Mouse (Mus musculus): ENCODE results near the gene Rdx.

The Rdx gene

DNA sequence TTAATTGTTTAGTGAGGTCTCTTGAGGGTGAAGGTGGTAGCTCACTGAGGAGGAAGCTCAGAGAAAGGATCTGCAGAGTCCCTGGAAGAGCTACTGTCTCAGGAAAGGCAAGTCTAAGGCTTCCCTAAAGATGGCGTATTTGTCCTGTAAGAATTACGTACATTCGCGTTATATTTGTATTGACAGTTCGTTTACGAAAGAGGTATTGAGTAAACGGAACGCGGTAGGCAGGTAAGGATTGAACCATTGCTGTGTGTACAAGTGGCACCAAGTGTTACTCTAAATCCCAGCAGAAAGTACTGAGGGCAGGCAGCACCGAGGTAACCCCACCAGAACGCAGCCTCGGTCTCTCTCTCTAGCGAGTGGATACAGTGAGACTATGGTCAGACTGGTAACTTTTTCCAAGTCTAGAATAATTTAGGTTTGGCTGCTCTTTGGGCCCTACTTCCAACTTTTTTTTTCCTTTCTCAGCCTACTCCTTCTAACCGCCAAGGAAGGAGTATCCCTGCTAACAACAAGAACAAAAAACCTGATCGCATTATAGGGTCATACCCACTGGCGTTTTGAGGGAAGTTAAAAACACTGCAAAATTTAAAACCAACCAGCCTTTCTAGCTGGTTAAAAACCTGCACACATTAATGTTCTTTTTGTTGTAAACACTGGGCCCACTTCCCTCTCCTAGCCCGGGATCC lies at the start of gene Rdx:
Gene Rdx (plus strand): TSS at position 45 of the 692 bp plus-strand sequence.
- DNase-seq (ENCODE audit: low spot score in 2 of 2) = peak in 1 of 2 experiments; percentile 34

DNA sequence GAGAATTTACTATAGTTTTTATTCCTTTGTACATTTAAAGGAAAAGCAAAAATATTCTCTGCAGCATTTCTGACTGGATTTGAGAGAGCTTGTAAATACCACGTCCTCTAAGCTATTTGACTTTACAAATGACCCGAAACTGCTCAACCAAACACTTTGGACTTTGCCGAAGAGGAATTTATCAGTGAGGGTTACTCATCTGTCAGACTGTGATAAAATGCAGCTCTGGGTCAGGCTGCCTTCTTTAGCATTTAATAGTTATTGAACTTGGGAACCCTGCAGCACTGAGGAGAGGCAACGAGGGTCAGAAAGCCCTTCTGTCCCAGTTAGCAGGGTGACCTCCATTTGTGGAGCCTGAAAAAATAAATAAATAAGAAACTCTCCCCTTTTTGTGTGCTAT lies 43.5 kb upstream of the Rdx start:
- no peak for DNase-seq (ENCODE audit: low spot score in 2 of 2)

DNA sequence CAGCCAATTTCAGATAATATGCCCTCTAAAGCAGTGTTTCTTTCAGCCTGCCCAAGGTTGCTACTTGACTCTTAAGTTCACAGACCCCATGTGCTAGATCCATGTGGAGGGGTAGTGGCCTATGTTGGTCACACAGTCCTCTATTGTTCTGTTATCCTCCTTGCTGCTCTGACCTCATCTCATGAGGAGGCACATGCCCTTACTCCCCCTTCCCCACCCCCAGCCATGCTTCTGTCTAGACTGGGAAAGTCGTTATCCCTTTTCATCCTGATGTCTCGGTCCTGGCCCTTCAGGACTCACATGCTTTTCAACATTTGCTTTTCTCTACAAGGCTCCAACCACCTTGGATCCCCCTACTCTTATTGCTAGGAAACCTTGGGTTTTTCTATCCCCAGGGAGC lies 39.6 kb upstream of the Rdx start:
- no peak for DNase-seq (ENCODE audit: low spot score in 2 of 2)

DNA sequence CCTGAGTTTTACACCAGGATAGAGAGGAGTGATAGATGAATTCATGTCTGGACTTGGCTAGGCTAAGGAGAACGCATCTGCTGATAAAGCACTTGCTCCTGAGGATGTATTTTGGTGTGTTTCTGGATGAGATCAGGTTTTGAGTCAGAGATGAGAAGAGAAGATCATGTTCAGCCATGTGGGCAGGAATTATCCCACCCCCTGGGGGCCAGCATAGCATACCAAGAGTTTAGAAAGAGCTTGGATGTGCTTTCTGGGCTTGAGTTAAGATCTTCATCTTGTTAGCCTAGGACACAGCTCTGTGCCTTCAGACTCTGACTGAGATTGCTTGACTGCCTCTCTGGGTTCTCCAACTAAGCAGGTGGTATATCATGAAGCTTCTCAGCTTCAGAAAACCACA lies 38.5 kb upstream of the Rdx start:
- no peak for DNase-seq (ENCODE audit: low spot score in 2 of 2)

DNA sequence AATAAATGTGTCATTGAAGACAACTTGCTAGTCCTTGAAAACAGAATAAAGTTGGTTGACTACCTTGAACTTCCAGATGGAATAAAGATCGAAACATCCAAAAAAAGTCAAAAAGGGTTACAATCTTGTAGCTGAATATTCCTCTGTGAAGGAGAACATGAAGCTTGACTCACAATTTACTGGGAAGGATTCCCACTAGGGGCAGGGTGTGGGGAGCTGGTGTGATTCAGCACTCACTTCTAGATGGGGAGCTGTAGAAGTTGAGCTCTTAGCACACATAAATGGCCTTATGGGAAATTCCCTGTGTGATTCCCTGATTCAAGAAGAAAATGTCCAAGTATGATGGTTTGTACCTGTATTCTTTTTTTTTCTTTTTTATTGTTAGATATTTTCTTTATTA lies 34.7 kb upstream of the Rdx start:
- no peak for DNase-seq (ENCODE audit: low spot score in 2 of 2)

DNA sequence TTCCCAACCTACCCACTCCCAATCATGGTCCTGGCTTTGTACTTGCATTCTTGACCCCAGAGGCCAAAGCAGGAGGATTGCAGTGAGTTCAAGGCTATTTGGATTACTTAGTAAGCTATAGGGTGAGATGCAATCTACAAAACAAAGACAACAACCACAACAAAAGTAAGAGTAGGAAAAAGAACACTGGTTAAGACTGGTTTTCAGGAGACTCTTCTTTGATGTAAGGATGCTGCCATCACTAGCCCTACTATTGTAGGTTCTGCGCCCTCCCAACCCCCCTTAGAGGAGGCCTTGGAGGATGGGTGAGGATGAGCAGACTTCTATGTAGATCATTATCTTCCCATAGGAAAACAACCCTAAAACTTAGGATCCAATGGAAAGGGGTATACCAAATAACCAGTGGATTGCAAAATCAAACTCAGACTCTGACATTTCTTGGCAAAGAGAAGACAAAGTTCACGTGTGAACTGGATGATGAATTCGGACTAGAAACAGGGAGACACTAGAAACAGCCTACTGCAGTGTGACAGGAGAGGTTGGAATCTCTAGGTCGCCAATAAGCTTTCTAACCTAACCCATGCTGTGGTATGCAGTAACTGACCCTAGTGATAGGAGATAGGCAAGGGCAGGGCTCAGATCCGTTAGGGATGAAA lies 34.1 kb upstream of the Rdx start:
- no peak for DNase-seq (ENCODE audit: low spot score in 2 of 2)

DNA sequence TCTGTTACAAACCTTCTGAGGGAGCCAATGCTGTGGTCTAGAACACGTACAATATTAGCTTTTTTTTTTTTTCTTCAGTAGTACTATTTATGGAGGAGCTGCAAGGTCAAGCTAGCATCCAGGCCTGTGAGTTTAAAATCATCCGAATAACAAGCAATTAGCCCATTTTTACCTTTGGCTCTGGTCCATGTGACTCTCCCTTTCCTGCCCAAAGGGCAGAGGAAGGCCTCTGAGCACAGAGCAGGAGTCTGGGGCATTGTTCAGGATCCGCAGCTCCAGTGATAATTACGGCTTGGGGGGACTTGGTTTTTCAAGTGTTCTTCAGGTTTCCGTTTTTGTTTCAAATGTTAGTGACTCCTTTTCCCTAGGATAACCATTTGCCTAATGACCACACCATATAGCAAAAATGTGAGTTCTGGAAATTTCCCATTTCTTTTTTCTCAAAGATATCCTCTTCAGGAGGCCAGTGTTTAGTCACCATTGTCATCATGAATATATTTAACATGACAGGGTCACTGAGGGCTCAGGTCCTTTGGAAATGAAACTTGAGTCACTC lies 33.0 kb upstream of the Rdx start:
- no peak for DNase-seq (ENCODE audit: low spot score in 2 of 2)

DNA sequence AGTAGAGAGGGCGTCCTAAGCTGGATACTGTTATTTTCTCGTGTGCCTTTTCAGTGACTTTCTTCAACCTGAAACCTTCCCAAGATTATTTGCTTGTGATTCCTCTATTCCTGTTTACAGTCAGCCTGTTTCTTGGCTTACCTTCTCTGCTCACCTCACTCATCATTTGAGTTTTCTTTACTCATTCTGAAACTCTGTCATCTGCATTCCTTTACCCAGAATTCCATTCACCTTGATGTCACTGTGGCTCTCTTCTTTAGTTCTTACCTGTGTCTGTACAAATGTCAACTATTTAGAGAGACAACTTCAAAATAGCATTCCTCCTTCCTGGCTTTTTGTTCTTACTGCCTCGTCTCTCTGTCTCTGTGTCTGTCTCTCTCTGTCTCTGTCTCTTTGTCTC lies 29.9 kb upstream of the Rdx start:
- no peak for DNase-seq (ENCODE audit: low spot score in 2 of 2)

DNA sequence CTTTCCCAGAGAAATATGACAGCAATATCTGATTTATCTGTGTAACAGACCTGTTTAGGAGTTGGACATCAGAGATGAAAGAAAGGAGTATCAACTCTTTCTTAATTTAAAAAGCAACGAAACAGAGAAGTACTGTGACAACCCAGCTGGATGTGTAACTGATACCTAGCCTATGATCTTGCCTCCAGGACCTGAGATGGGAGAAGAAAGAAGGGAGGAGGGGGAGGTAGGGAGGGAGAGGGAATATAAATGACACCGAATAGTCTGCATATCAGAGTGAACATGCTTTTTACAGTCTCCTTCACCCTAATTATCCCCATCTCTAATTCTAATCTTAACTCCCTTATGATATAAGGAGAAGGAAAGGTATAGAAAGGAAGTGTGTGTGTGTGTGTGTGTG lies 29.1 kb upstream of the Rdx start:
- no peak for DNase-seq (ENCODE audit: low spot score in 2 of 2)

DNA sequence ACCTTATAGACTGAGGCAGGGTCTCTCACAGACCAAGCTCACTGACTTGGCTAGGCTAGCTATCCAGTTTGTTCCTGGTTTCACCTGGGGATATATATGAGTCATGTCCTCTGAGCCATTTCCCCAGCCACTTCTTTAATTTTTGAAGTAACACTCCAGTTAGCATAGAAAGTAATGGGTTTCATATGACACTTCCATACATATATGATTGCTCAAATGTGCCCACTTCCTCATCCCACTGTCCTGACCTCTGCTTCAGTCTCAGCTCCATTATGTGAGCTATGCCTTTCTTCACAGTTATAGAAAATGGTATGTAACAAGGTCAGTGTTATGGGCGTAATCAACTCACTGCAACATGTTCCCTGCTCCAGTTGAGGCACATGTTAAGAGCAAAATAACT lies 28.5 kb upstream of the Rdx start:
- no peak for DNase-seq (ENCODE audit: low spot score in 2 of 2)

DNA sequence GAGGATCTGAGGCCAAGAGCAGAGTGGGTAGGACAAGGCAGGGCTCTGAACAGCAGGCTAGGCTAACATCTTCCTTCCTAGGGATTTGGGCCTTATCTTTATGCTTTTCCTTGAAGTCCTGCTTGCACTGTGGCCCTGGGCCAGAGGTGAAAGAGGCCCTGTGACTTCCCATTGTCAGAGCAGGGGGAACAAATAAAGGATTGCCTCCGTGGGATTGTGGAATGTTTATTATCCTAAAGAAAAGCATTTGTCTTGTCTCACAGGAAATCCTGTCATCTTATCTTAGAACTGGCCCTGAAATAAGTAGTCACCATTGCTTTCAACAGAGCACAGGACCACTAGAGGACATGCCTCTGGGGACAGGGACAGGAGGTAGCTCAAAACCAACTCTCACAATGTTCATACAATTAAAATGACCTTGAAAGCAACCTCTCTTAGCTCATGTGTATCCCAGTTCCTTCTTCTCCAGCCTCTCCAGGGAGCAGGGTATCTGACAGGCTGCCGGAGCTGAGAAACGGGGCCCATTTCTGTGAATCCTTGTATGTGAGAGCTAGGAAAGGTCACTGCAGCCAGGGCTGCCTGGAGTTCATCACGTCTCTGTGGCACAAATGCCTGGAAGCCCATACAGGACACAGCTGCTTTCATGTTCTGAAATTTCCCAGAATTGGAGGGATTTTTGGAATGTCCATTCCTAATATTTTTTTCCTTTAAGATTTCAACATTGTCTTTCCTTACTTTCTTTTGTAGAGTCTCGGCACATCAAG lies 19.5 kb upstream of the Rdx start:
- no peak for DNase-seq (ENCODE audit: low spot score in 2 of 2)

DNA sequence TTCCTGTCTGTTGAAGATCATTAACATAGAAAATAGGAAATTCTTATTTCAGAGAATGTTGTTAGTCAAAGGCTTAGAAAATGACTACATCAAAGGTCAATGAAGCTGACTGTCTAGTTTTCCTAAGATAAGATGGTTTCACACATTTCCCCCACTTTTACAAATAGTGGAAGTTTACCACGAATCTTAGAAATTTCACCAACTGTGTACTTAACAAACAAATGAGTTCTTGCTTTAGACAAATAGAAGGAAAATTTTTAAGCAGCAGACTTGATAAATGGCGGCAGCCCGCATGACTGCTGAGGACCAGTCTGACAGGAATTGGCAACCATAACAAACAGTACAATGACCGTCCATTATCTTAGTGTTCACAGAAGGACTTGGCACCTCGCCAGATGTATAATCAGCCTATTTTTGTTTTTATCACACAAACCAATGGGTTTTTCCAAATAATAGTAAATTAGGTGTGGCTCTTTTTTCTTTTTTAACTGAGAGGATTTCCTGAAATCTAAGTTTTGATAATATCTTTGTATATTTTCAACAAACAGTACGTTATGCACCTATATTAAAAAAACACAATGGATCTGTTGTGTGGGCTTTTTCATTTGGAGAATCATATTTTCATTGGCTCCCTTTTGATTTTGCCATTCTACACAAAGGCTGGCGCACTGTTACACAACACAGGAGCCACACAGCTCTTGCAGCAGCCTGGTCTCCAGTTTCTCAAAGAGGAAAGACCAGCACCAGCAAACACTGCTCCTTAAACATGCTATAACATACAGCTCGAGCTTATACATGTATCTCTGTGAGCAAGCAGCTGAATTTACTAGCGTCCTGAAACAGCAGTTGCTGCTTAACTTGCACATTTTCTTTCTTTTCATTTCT lies 18.2 kb upstream of the Rdx start:
- peak in 1 of 2 experiments; percentile 23 for DNase-seq (ENCODE audit: low spot score in 2 of 2)

DNA sequence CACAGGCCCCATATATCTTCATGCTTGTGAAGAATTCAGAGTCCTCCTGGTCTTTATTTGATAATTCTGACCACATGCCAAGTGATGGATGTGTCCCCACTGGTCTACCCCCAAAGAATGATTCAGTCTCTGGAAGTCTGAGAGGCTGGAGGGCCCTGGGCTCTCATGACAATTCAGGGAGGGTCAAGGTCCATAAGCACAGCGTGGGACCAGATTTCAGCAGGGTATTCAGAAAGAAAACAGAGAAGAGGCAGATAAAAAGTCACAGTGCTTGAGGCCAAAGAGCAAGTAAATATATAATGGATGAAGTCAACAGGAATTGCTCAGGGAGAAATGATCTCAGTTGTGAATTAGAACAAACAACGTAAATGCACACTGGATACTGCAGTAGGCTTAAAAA lies 15.5 kb upstream of the Rdx start:
- no peak for DNase-seq (ENCODE audit: low spot score in 2 of 2)

DNA sequence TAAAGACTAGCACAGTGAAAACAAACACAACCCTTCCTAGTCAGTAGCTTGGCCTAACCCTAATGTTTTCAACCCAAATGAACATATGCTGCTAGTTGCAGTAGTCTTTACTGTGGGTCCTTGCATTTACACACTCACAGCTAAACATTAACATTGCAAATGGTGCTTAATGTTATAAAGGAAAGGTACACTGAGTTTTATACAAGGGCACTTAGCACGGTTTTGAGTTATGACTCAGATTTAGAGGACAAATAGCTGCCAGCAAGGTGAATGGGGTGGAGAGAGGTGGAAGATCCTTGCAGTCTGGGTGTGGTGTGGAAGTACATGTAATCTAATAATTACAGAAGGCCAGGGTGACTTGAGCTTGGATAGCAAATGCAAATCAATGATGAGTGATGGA lies 9.5 kb upstream of the Rdx start:
- DNase-seq (ENCODE audit: low spot score in 2 of 2) = peak in 1 of 2 experiments; percentile 2

DNA sequence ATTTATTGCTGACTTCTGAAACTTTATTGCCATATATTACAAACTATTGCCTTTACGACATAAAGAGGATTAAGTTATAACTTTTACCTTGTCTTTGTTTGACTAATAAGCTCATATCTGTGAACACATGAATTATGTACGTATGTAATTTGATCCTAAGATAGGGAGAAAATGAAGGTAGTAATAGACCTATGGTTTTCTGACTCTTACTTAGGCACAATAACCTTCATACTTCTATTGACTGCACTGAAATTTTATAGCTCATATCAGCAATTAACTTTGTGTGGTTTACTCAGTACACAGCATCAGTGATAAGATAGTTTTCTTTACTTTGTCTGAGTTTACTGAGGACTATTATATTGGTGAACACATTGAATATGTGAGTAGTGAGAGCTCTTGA lies 5.3 kb upstream of the Rdx start:
- DNase-seq (ENCODE audit: low spot score in 2 of 2) = no peak

DNA sequence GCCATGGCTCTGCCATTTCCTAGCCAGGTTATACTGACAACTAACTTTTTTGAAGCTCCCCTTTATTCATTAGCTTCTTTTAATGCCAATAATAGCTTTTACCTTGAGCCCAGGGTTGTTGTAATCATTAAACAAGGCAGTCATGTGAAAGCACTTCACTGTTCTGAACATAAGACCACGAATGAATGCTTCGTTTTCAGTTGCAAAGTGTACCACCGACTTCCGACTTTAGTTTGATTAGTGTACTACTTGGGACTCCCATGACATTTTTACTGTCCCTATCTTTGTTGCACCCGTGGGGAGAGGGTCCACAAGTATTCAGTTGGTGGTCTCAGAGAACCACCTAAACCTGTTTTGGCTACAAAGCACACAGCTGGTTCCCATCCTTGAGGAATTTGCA lies 287 bp upstream of the Rdx start:
- no peak for DNase-seq (ENCODE audit: low spot score in 2 of 2)

DNA sequence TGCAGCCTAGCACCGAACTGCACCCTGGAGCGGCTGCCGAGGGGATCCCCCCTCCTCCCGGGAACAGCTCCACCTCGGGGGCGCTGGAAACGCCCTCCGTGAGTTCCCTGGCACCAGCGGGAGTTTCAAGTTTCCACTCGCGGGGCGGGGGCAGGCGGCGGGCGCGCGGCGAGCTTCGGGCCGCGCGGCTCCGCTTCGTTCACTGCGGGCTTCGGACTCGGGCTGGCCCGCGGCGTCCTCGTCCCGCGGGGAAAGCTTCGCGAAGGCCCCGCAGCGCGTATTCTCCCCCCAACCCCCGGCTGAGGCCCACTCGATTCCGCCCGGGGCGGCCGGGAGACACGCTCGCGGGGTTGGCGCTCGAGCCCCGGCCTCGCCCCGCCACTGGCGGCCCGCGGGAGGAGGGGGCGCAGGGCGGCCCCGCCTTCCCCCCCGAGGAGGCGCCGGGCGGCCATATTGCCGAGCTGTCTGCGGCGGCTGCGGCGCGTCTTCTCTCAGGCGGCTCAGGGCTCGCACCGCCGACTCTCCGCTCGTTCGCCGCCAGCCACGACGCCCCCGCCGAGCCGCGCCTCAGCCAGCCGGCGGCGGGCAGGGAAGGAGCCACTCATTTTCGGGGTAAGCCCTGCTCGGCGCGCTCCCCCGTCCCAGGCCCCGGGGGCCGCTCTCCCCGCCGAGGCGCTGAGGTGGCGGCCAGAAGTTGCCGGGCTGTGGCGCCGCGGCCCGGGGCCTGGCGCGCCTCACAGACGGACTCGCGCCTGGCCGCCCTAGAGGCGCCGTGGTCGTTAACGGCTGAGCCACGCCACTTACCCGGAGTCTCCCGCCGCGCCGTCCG lies 1.1 kb downstream of the Rdx start:
- peak; percentile 82 to 84 for DNase-seq (ENCODE audit: low spot score in 2 of 2)

DNA sequence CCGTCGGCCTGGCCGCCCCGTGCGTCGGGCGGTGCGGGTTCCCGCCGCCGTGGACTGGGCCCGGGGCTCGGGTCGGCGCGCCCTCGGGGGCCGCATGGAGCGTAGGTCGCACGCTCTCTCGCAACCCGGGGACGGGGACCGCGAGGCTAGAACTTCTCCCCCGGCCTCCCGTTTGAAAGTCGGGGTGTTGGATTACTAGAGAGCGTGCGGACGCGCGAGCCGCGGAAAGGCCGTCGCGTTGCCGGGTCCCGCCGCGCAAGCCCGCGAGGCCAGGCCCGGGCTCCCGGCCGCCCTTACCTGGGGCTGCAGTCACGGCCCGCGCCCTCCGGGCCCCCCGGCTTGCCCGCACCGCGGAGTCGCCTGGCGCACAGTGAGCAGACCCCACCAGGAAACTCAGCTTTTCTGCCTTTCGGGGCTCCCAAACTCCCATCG lies 1.7 kb downstream of the Rdx start:
- peak; percentile 36 to 42 for DNase-seq (ENCODE audit: low spot score in 2 of 2)

DNA sequence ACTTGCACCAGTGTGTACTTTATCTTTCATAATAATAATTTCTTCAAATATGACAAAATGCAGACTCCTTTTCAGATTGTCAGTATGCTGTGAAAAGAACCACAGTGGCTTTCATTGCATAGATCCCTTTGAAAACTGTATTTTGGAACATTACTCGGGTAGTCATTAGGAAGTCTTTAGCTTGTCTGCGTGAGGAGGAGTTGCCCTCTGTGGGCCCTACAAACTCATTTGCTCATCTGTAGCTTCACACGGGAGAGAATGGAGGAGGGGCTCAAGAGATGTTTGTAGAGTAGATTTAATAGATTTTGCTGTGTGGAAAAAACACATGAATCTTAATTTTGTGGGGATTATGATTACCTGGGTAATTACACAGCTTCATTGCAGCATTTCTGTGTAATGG lies 2.6 kb downstream of the Rdx start:
- no peak for DNase-seq (ENCODE audit: low spot score in 2 of 2)

DNA sequence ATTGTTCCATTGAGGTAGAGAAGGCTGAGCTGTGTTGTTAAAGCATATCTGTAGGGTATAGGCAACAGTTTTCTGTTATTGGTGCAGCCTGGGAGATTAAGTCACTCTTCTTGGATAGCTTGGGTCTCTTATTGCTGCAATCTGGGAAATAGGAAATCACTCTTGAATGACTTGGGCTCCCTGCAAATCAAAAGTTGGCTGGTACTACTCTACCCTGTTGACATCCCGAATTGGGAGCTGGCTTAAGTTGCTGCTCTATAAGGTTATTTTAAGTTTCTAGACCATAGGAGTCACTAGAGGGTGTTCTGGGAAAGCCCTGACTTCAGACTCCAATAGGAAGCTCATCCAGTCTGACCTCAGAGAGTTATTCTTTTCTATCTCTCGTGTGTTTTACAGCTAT lies 3.4 kb downstream of the Rdx start:
- DNase-seq (ENCODE audit: low spot score in 2 of 2) = no peak

DNA sequence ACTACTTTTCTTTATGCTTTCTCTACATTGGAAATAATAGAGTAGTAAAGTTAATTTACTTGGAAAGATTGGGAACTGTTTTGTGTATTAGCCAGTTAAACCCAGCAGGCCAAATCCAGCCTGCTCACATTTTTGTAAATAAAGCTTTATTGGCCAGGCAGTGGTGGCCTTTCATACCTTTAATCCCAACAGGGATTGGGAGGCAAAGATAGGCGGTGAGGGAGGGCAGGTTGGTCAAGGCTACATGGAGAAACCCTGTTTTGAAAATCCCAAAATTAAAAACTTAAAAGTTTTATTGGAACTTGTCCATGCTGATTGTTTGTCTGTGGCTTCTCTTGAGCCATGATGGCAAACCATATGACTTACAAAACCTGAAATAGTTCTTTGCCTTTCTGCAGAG lies 5.2 kb downstream of the Rdx start:
- no peak for DNase-seq (ENCODE audit: low spot score in 2 of 2)
